Mouse (Mus musculus): ENCODE results near the gene Gm20388. TPM values are rescaled to one million over a fixed set of nuclear protein-coding genes. Genes with fewer than 3 reads are reported as not detected.
A peak's percentile ranks its signal among the peaks of the same experiment; 100 is the strongest.

The Gm20388 gene
- polyA plus RNA-seq, 1 experiment, result 49.7 TPM

- WGBS, result 27% methylated on average over 12 of the region's 12 CpGs
- Histone ChIP-seq H3K36me3 (ENCODE audit: control insufficient read depth, insufficient read depth, low read length) (no peaks in the 10 kb centered on the region), H3K27me3 (replicated peaks; ENCODE audit: control insufficient read depth, insufficient read depth, low read length) (no peaks in the 10 kb centered on the region), H3K27ac (ENCODE audit: insufficient read depth, low read depth, low read length) (no peak overlapping the region), H3K4me3 (ENCODE audit: insufficient read depth, low read depth, low read length) (no peak overlapping the region), H3K4me1 (ENCODE audit: control insufficient read depth, insufficient read depth, low read length) (0 out of 2 replicates have a peak, but pooled peaks cover 3% of the 10 kb centered on the region)
- TF ChIP-seq CTCF (conservative IDR thresholded peaks at IDR 0.05; ENCODE audit: insufficient read depth, insufficient read length, low read depth, low read length) (no peak), POLR2A (IDR thresholded peaks at IDR 0.05; ENCODE audit: low read depth, low read length) (no peak)
- peak; percentile 51 for DNase-seq
Observed at GRCm38 (mm10) chr8:123720471-123721001, 3809.9 kb downstream of the Gm20388 start.

- DNase-seq, result no peak
- Histone ChIP-seq H3K27me3 (replicated peaks; ENCODE audit: control insufficient read depth, insufficient read depth, low read length) (no peaks in the 10 kb centered on the region), H3K4me1 (ENCODE audit: control insufficient read depth, insufficient read depth, low read length) (0 out of 2 replicates have a peak, but pooled peaks cover 3% of the 10 kb centered on the region), H3K27ac (ENCODE audit: insufficient read depth, low read depth, low read length) (no peak overlapping the region), H3K36me3 (ENCODE audit: control insufficient read depth, insufficient read depth, low read length) (no peaks in the 10 kb centered on the region), H3K4me3 (ENCODE audit: insufficient read depth, low read depth, low read length) (no peak overlapping the region)
- TF ChIP-seq POLR2A (IDR thresholded peaks at IDR 0.05; ENCODE audit: low read depth, low read length) (no peak), CTCF (conservative IDR thresholded peaks at IDR 0.05; ENCODE audit: insufficient read depth, insufficient read length, low read depth, low read length) (no peak)
- 88% methylated on average over 5 of the region's 5 CpGs for WGBS
Observed at GRCm38 (mm10) chr8:123722245-123722644, 3811.6 kb downstream of the Gm20388 start.

GRCm38 (mm10) chr8:123724752-123725151, 3814.1 kb downstream of the Gm20388 start:
- WGBS, result 95% methylated on average over 10 of the region's 10 CpGs
- H3K4me1 ChIP-seq (ENCODE audit: control insufficient read depth, insufficient read depth, low read length), result peaks cover 4% of the 10 kb centered on the region; the same call in 1 of the 2 replicates
- H3K27ac ChIP-seq (ENCODE audit: insufficient read depth, low read depth, low read length), result no peak overlapping the region
- no peak for DNase-seq
- H3K36me3 ChIP-seq (ENCODE audit: control insufficient read depth, insufficient read depth, low read length), result no peaks in the 10 kb centered on the region
- TF ChIP-seq CTCF (conservative IDR thresholded peaks at IDR 0.05; ENCODE audit: insufficient read depth, insufficient read length, low read depth, low read length) (no peak), POLR2A (IDR thresholded peaks at IDR 0.05; ENCODE audit: low read depth, low read length) (no peak)
- no peak overlapping the region for H3K4me3 ChIP-seq (ENCODE audit: insufficient read depth, low read depth, low read length)
- no peaks in the 10 kb centered on the region for H3K27me3 ChIP-seq (replicated peaks; ENCODE audit: control insufficient read depth, insufficient read depth, low read length)

GRCm38 (mm10) chr8:123725261-123725660, 3814.6 kb downstream of the Gm20388 start:
- Histone ChIP-seq H3K27me3 (replicated peaks; ENCODE audit: control insufficient read depth, insufficient read depth, low read length) (no peaks in the 10 kb centered on the region), H3K4me1 (ENCODE audit: control insufficient read depth, insufficient read depth, low read length) (peaks cover 4% of the 10 kb centered on the region; the same call in 1 of the 2 replicates), H3K27ac (ENCODE audit: insufficient read depth, low read depth, low read length) (no peak overlapping the region), H3K4me3 (ENCODE audit: insufficient read depth, low read depth, low read length) (no peak overlapping the region), H3K36me3 (ENCODE audit: control insufficient read depth, insufficient read depth, low read length) (no peaks in the 10 kb centered on the region)
- WGBS, result 71% methylated on average over 7 of the region's 7 CpGs
- TF ChIP-seq POLR2A (IDR thresholded peaks at IDR 0.05; ENCODE audit: low read depth, low read length) (no peak), CTCF (conservative IDR thresholded peaks at IDR 0.05; ENCODE audit: insufficient read depth, insufficient read length, low read depth, low read length) (no peak)
- no peak for DNase-seq

GRCm38 (mm10) chr8:123726759-123727158, 3816.1 kb downstream of the Gm20388 start:
- Histone ChIP-seq H3K27me3 (replicated peaks; ENCODE audit: control insufficient read depth, insufficient read depth, low read length) (no peaks in the 10 kb centered on the region), H3K4me3 (ENCODE audit: insufficient read depth, low read depth, low read length) (no peak overlapping the region), H3K36me3 (ENCODE audit: control insufficient read depth, insufficient read depth, low read length) (no peaks in the 10 kb centered on the region), H3K4me1 (ENCODE audit: control insufficient read depth, insufficient read depth, low read length) (peaks cover 4% of the 10 kb centered on the region; the same call in 1 of the 2 replicates), H3K27ac (ENCODE audit: insufficient read depth, low read depth, low read length) (no peak overlapping the region)
- no peak for DNase-seq
- TF ChIP-seq CTCF (conservative IDR thresholded peaks at IDR 0.05; ENCODE audit: insufficient read depth, insufficient read length, low read depth, low read length) (no peak), POLR2A (IDR thresholded peaks at IDR 0.05; ENCODE audit: low read depth, low read length) (no peak)
- WGBS, result 74% methylated on average over 6 of the region's 6 CpGs

GRCm38 (mm10) chr8:123729055-123729785, 3818.6 kb downstream of the Gm20388 start:
- Histone ChIP-seq H3K36me3 (ENCODE audit: control insufficient read depth, insufficient read depth, low read length) (no peaks in the 10 kb centered on the region), H3K4me1 (ENCODE audit: control insufficient read depth, insufficient read depth, low read length) (peaks cover 4% of the 10 kb centered on the region; the same call in 1 of the 2 replicates), H3K4me3 (ENCODE audit: insufficient read depth, low read depth, low read length) (no peak overlapping the region), H3K27ac (ENCODE audit: insufficient read depth, low read depth, low read length) (no peak overlapping the region), H3K27me3 (replicated peaks; ENCODE audit: control insufficient read depth, insufficient read depth, low read length) (no peaks in the 10 kb centered on the region)
- DNase-seq, result peak; percentile 21
- TF ChIP-seq POLR2A (IDR thresholded peaks at IDR 0.05; ENCODE audit: low read depth, low read length) (no peak), CTCF (conservative IDR thresholded peaks at IDR 0.05; ENCODE audit: insufficient read depth, insufficient read length, low read depth, low read length) (no peak)
- 20% methylated on average over 20 of the region's 20 CpGs for WGBS

GRCm38 (mm10) chr8:123729786-123730411, 3819.3 kb downstream of the Gm20388 start:
- TF ChIP-seq POLR2A (IDR thresholded peaks at IDR 0.05; ENCODE audit: low read depth, low read length) (no peak), CTCF (conservative IDR thresholded peaks at IDR 0.05; ENCODE audit: insufficient read depth, insufficient read length, low read depth, low read length) (no peak)
- H3K27ac ChIP-seq (ENCODE audit: insufficient read depth, low read depth, low read length), result no peak overlapping the region

More at GRCm38 (mm10) chr8:123729786-123730411, 3819.3 kb downstream of the Gm20388 start:
- no peak overlapping the region for H3K4me3 ChIP-seq (ENCODE audit: insufficient read depth, low read depth, low read length)
- DNase-seq, result no peak
- H3K4me1 ChIP-seq (ENCODE audit: control insufficient read depth, insufficient read depth, low read length), result peaks cover 4% of the 10 kb centered on the region; the same call in 1 of the 2 replicates
- no peaks in the 10 kb centered on the region for H3K36me3 ChIP-seq (ENCODE audit: control insufficient read depth, insufficient read depth, low read length)
- no peaks in the 10 kb centered on the region for H3K27me3 ChIP-seq (replicated peaks; ENCODE audit: control insufficient read depth, insufficient read depth, low read length)
- WGBS, result 30% methylated on average over 13 of the region's 13 CpGs

Data from kidney, adult 2 months (tissue).